Mouse (Mus musculus): ENCODE measurements around the gene H2-T3. TPM values are rescaled to one million over a fixed set of nuclear protein-coding genes. Genes with fewer than 3 reads are reported as not detected.

Gene H2-T3
- total RNA-seq, 2 experiments from 2014 or later: not detected

Other genes with a start within 250 kb of the H2-T3 start
- 10 to 100 TPM; 70.0 to 71.3 TPM for gene Abcf1, start 220.5 kb downstream of the H2-T3 start, total RNA-seq (2021)
- gene Gnl1, start 210.4 kb downstream of the H2-T3 start, total RNA-seq (2021): 100 to 1,000 TPM; 139 to 143 TPM
- gene Prr3, start 210.1 kb downstream of the H2-T3 start, total RNA-seq (2021): 10 to 100 TPM; 47.7 to 53.8 TPM
- 1 to 10 TPM; 2.5 to 2.8 TPM for gene H2-T24, start 169.7 kb downstream of the H2-T3 start, total RNA-seq (2021)
- gene H2-T23, start 157.4 kb downstream of the H2-T3 start, total RNA-seq (2021): 1 to 10 TPM; 4.7 to 5.0 TPM
- gene H2-T22, start 147.5 kb downstream of the H2-T3 start, total RNA-seq (2021): 10 to 100 TPM in 1 of 2 experiments, 1 to 10 TPM in 1; 9.0 to 11.0 TPM
- gene Gm6034, start 147.3 kb downstream of the H2-T3 start, total RNA-seq (2021): under 1 TPM in 1 of 2 experiments, not detected in 1; 0.22 TPM
- gene Gm11127, start 131.9 kb downstream of the H2-T3 start, total RNA-seq (2021): 1 to 10 TPM; 1.2 to 1.9 TPM
- under 1 TPM in 1 of 2 experiments, not detected in 1; 0.23 TPM for gene Gm19684, start 68.6 kb downstream of the H2-T3 start, total RNA-seq (2021)
- not detected for gene Gm7030, start 60.9 kb downstream of the H2-T3 start, total RNA-seq (2021)
- gene Gm8909, start 21.8 kb downstream of the H2-T3 start, total RNA-seq (2021): not detected
- 10 to 100 TPM; 43.3 to 44.5 TPM for gene Rpp21, start 67.8 kb upstream of the H2-T3 start, total RNA-seq (2021)
- gene Trim39, start 82.0 kb upstream of the H2-T3 start, total RNA-seq (2021): 10 to 100 TPM; 21.2 to 23.7 TPM
- gene H2-M10.2, start 96.2 kb upstream of the H2-T3 start, total RNA-seq (2021): not detected
- gene H2-M10.1, start 135.9 kb upstream of the H2-T3 start, total RNA-seq (2021): not detected
- not detected for gene H2-M10.3, start 178.1 kb upstream of the H2-T3 start, total RNA-seq (2021)